37 mouse cellular contexts compared by ENCODE assay signal in genomic region chr1:93142871-93143270, GRCm38 (mm10). TPM values are rescaled to one million over a fixed set of nuclear protein-coding genes. Genes with fewer than 3 reads are reported as not detected.
"Had no signal": no experiment of that assay in that cellular context is flagged by ENCODE, and none has a peak within 500 bp of the region (broad histone marks: within the 10 kb centered on the region; RNA-seq: fewer than 3 reads in every experiment).

No protein-coding gene starts in this region.

- DNase-seq: gastrocnemius, postnatal 14 days; gastrocnemius, postnatal 36 days; heart, adult 11 months; heart, postnatal 14 days; heart, postnatal 36 days; kidney, adult 11 months; kidney, adult 2 months; kidney, adult 9 months; kidney, postnatal 14 days; kidney, postnatal 36 days; layer of hippocampus, adult 9-11 months; layer of hippocampus, postnatal 36 days; liver, embryonic 13.5 days; liver, postnatal 0 days had no signal

RNA-seq across cellular contexts. Expression of gene Agxt, which starts 7.8 kb away (rescaled TPM):
- total RNA-seq: gastrocnemius, adult 18-20 months; gastrocnemius, adult 8-10 months; gastrocnemius, postnatal 14 days; heart, adult 2 months; heart, postnatal 14 days; heart, postnatal 36 days; hematopoietic stem cell, adult 5-6 weeks; hindbrain, postnatal 0 days; layer of hippocampus, adult 18-20 months; layer of hippocampus, adult 8-10 months; layer of hippocampus, postnatal 14 days; layer of hippocampus, postnatal 36 days; left cerebral cortex, adult 18-20 months; left cerebral cortex, adult 8-10 months; left cerebral cortex, postnatal 14 days; left cerebral cortex, postnatal 36 days had no signal
- polyA plus RNA-seq: gonadal fat pad, adult 2 months; heart, adult 2 months; heart, embryonic 11.5 days; heart, embryonic 13.5 days; heart, embryonic 15.5 days; hindbrain, embryonic 11.5 days; hindbrain, embryonic 13.5 days; hindbrain, embryonic 15.5 days; hindbrain, postnatal 0 days; intestine, embryonic 14.5 days; limb, embryonic 12.5 days; limb, embryonic 14.5 days had no signal

RNA-seq across cellular contexts. Expression of gene 2310007B03Rik, which starts 17.9 kb away (rescaled TPM):
- total RNA-seq: gastrocnemius, adult 18-20 months; gastrocnemius, adult 8-10 months; gastrocnemius, postnatal 14 days; gastrocnemius, postnatal 36 days; heart, adult 2 months; heart, postnatal 14 days; heart, postnatal 36 days; hematopoietic stem cell, adult 5-6 weeks; layer of hippocampus, adult 18-20 months; layer of hippocampus, adult 8-10 months; layer of hippocampus, postnatal 14 days; layer of hippocampus, postnatal 36 days; left cerebral cortex, adult 18-20 months; left cerebral cortex, postnatal 14 days; left cerebral cortex, postnatal 36 days had no signal

RNA-seq across cellular contexts. Expression of gene Crocc2, which starts 25.7 kb away (rescaled TPM):
- total RNA-seq: gastrocnemius, adult 18-20 months; gastrocnemius, adult 8-10 months; gastrocnemius, postnatal 14 days; gastrocnemius, postnatal 36 days; heart, postnatal 36 days had no signal
- polyA plus RNA-seq: liver, embryonic 13.5 days; liver, embryonic 15.5 days; liver, postnatal 0 days had no signal

RNA-seq across cellular contexts. Expression of gene Kif1a, which starts 41.1 kb away (rescaled TPM):
- total RNA-seq: hematopoietic stem cell, adult 5-6 weeks had no signal
